Mouse (Mus musculus): ENCODE data around the gene Gns.

- no peak for TF ChIP-seq CTCF (IDR thresholded peaks at IDR 0.05; ENCODE audit: borderline replicate concordance, control insufficient read depth, extremely low read depth, insufficient read depth, low read length, poor library complexity)
- no peak for TF ChIP-seq POLR2A (IDR thresholded peaks at IDR 0.05; ENCODE audit: control insufficient read depth, extremely low read depth, insufficient read depth, low read length, poor library complexity)
Observed at GRCm38 (mm10) chr10:121360358-121360757, 4.5 kb upstream of the Gns start.
